Mouse (Mus musculus): ENCODE data around the gene Taf4.

The Taf4 gene

DNA sequence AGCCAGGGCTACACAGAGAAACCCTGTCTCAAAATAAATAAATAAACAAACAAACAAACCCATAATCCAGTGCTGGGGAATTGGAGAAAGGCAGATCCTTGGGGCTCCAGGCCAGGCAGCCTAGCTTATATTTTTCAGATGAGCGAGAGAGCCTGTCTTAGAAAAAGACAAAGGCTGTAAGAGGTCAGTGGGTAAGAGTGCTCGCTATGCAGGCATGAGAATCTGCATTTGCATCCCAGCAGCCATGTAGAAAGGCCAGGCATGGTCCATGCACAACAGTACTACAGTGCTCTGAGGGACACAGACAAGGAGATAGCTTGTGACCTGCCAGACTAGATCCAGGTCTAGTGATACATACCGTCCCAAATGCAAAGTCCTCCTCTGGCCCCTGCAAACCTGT lies 6.3 kb upstream of the Taf4 start:
- no peak for DNase-seq (ENCODE audit: low spot score in 2 of 2)

- DNase-seq (ENCODE audit: low spot score in 2 of 2) = no peak
Observed at GRCm38 (mm10) chr2:179980616-179981015, 4.2 kb upstream of the Taf4 start.

- peak in 1 of 2 experiments; percentile 55 for DNase-seq (ENCODE audit: low spot score in 2 of 2)
Observed at GRCm38 (mm10) chr2:179979836-179980235, 3.4 kb upstream of the Taf4 start.

- no peak for DNase-seq (ENCODE audit: low spot score in 2 of 2)
Observed at GRCm38 (mm10) chr2:179978250-179978649, 1.8 kb upstream of the Taf4 start.

GRCm38 (mm10) chr2:179977344-179978025 lies 1.0 kb upstream of the Taf4 start:
- peak; percentile 50 to 62 for DNase-seq (ENCODE audit: low spot score in 2 of 2)

DNA sequence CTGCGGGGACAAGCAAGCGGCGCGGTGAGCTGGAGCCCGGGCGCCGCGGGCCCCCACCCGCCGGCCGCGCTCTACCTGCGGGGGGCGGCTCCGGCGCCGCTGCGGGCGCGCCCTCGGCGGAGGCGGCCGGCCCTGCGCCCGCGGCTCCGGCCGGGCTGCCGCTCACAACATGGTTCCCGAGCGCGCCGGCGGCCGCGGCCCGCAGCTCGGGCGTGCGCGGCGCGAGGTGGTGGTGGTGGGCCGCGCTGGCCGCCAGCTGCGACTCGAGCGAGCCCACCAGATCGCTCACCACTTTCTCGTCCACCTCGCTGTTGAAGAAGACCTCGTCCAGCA lies 185 bp downstream of the Taf4 start:
- DNase-seq (ENCODE audit: low spot score in 2 of 2) = no peak

- no peak for DNase-seq (ENCODE audit: low spot score in 2 of 2)
Observed at GRCm38 (mm10) chr2:179975851-179976250, 595 bp downstream of the Taf4 start.

- DNase-seq (ENCODE audit: low spot score in 2 of 2) = no peak
Observed at GRCm38 (mm10) chr2:179974651-179975471, 1.6 kb downstream of the Taf4 start.

DNA sequence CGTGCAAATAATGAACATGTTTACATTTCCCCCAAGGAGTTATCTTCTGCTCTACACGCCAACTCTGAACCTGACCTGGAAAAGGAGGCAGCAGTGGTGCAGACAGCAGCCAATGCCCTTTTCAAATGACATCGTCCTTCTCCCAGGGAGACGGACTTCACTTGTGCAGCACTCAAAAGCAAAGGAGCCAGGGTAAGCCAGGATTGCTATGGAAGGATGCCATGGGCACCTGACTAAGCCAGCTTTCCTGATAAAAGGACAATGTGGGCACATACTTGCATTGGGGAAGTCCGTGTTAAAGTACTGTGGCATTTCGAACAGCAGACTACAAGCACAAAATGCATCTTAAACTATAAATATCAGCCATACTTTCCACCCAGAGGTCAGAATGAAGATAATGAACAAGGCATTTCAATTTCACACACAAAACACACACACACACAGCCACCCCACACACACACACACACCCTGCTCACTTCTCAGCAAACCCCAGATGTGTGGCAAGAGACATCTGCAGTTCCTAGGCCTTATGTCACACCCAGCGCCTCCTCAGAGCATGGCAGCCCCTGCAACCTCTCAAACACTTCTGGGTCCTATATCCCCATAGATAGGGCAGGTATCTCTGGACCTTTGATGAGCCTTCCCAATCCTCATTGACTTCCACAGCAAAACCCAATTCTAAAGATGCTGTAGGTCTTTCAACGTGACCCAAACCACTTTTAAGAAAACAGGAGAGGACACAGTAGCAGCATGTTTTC lies 2.4 kb downstream of the Taf4 start:
- no peak for DNase-seq (ENCODE audit: low spot score in 2 of 2)

- DNase-seq (ENCODE audit: low spot score in 2 of 2) = no peak
Observed at GRCm38 (mm10) chr2:179972406-179972805, 4.0 kb downstream of the Taf4 start.

DNA sequence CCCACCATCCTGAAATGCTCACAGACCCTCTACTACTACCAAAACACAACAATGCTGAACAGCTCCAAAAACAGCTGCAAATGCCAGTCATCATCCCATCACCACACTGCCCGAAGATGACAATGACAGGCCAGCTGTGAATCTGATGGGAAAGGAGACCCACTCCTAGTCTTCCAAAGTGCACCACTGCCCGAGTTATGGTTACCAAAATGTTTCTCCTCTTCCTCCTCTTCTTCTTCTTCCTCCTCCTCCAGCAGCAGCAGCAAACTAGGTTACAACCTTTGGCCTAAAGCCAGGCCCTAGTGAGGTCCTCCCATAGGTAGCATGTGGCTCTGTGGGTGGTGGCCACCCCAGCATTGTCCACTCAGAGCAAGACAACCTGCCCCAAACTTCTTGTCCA lies 4.6 kb downstream of the Taf4 start:
- no peak for DNase-seq (ENCODE audit: low spot score in 2 of 2)

DNA sequence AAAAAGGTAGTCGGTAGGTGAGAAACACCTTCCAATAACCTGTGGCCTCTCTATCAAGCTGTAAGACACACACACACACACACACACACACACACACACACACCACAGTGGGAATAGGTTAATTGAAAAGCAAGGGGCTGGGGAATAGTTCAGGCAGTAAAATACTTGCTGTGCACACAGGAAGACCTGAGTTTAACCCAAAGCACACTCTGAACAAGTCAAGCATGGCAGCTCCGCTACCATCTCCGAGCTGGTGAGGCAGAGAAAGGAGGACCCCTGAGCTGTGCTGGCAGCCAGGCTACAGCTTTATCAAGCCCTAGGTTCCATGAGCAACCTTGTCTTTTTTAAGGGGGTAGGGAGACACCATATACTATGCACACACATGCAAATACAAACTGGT lies 7.3 kb downstream of the Taf4 start:
- no peak for DNase-seq (ENCODE audit: low spot score in 2 of 2)

GRCm38 (mm10) chr2:179967633-179968032 lies 8.8 kb downstream of the Taf4 start:
- no peak for DNase-seq (ENCODE audit: low spot score in 2 of 2)

GRCm38 (mm10) chr2:179961420-179961819 lies 15.0 kb downstream of the Taf4 start:
- DNase-seq (ENCODE audit: low spot score in 2 of 2) = no peak

- no peak for DNase-seq (ENCODE audit: low spot score in 2 of 2)
Observed at GRCm38 (mm10) chr2:179960327-179960726, 16.1 kb downstream of the Taf4 start.

DNA sequence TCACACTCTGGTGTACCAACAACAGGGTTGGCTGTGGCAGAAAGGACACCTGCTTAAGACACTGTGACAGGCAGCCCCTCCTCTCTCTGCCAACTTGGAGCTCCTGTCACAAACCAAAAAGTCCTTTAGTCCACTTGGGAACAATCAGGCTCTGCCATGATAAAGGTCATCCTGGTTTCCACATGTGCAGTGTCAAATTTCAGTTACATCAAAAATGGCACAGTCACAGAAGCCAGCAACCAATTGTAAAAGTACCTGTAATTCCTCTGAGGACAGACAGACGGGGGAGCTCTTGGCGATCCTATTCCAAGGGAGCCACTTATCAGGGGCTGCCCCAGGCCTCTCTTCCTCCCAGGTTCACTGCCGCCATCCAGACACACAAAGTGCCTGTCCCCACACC lies 17.1 kb downstream of the Taf4 start:
- DNase-seq (ENCODE audit: low spot score in 2 of 2) = no peak

DNA sequence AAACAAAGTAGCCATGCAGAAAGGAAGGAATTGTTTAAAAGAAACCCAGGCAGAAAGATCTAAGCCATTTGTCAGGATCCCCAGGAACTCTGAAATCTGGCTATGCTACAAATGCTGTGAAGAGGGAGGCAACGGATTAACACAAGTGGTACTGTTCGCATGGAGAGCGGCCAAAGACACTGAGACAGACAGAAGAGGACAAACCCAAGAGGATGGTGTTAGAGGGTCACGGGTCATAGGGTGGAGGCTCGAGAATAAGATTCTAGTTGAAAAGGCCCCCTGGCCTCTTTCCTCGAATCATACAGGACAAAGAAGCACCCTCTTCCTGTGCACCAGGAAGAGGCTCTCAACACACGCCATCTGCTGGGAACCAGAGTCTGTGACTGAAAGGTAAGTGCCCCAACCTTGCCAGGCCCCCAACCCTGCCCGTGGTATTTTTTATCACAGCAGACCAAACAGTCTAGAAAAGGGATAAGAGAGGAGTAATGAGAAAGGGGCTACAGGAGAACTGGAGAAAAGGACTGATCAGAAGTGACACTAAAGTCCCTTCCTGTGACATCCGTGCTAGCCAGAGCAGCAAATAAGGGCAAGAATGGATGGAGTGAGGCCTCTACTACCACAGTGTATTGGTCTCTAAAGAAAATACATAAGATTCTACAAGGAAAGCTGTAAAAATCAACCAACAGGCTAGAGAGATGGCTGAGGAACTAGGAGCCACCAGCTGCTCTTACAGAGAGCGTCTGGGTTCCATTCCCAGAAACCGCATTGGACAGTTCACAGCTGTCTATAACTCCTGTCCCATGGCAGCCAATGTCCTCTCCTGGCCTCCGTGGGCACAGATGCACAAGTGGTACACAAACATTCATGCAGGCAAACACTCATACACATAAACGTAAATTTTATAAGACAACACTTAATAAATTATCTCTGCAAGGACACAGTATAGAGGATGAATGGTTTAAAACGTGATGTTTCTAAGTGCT lies 24.6 kb downstream of the Taf4 start:
- no peak for DNase-seq (ENCODE audit: low spot score in 2 of 2)

- no peak for DNase-seq (ENCODE audit: low spot score in 2 of 2)
Observed at GRCm38 (mm10) chr2:179948820-179949219, 27.6 kb downstream of the Taf4 start.

DNA sequence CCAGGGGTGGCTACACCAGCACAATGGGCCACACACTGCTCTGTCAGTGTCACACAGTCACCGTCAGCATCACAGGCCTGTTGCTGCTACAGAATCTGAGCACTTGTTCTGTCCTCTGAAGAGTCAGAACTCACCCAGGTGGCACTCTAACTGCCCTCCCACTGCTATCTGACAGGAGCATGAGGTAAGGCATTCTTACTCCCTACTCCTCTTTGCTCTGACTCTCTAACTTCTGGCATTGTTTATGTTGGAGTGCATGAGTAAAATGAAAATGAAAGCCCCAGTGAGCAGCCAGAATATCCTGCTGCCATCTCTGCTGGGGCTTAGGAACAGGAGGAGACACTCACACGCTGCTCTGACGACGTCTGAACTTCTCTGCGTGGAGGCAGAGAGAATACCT lies 28.8 kb downstream of the Taf4 start:
- no peak for DNase-seq (ENCODE audit: low spot score in 2 of 2)

- DNase-seq (ENCODE audit: low spot score in 2 of 2) = no peak
Observed at GRCm38 (mm10) chr2:179946496-179946895, 29.9 kb downstream of the Taf4 start.

DNA sequence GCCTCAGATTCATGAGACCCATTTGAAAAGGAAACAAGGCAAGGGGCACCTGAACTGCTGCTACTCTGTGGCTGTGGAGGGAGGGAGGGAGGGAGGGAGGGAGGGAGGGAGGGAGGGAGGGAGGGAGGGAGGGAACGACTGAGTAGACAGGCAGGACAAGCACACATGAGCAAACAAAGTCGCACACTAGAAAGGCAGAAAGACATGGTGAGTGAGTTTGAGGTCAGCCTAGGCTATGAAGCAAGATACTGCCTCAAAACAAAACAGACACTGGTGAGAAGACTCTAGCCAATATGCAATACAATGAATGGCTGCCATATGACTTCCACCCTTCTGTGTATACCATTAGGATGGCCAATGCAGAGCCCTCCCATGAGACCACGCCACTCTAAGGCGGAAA lies 31.4 kb downstream of the Taf4 start:
- no peak for DNase-seq (ENCODE audit: low spot score in 2 of 2)

GRCm38 (mm10) chr2:179941696-179942095 lies 34.8 kb downstream of the Taf4 start:
- no peak for DNase-seq (ENCODE audit: low spot score in 2 of 2)
